Comparison of ENCODE assay signal across 14 mouse cellular contexts in the genomic region with DNA sequence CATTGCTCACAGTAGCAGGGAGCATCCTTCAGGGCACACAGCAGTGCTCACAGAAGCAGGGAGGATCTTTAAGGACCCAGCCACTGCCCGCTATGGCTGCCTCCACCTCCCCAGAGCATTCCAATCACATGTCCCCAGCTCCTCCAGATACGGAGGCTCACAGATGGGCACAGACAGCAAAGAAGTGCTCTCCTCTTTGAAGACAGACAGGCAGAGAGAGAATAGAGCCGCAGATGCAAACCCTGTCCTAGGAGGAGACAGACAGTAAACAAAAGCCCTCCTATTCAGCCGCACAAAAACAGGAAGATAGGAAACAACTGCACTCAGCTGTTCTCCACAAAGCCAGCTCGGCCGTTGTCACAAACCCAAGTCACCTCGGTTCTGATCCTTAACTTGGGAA. TPM values are rescaled to one million over a fixed set of nuclear protein-coding genes. Genes with fewer than 3 reads are reported as not detected.
DNase-seq lines count a peak whose midpoint lies in the region; ATAC-seq lines count a peak whose summit lies in the region.
"Had no signal": no experiment of that assay in that cellular context is flagged by ENCODE, and none has a peak within 500 bp of the region (broad histone marks: within the 10 kb centered on the region; RNA-seq: fewer than 3 reads in every experiment).

No protein-coding gene starts in this region.

- no peaks in the 10 kb centered on the region for H3K27me3 ChIP-seq in heart, embryonic 13.5 days (replicated peaks)
- no peaks in the 10 kb centered on the region for H3K27me3 ChIP-seq in hindbrain, embryonic 10.5 days (ENCODE audit: insufficient read depth, poor library complexity, severe bottlenecking)
- H3K27me3 ChIP-seq in midbrain, embryonic 13.5 days = no peaks in the 10 kb centered on the region
- H3K27me3 ChIP-seq: embryonic facial prominence, embryonic 12.5 days had no signal

- 0 out of 2 replicates have a peak, but pooled peaks cover 4% of the 10 kb centered on the region for H3K4me1 ChIP-seq in heart, embryonic 13.5 days
- H3K4me1 ChIP-seq in hindbrain, embryonic 10.5 days (replicated peaks) = peaks cover 39% of the 10 kb centered on the region
- peaks cover 35% of the 10 kb centered on the region for H3K4me1 ChIP-seq in midbrain, embryonic 13.5 days (replicated peaks)

- no peak overlapping the region for H3K4me3 ChIP-seq in heart, embryonic 13.5 days
- peak overlapping the region; percentile 24; the same call in 1 of the 2 replicates for H3K4me3 ChIP-seq in hindbrain, embryonic 10.5 days
- H3K4me3 ChIP-seq in midbrain, embryonic 13.5 days (replicated peaks) = no peak overlapping the region
- H3K4me3 ChIP-seq: embryonic facial prominence, embryonic 12.5 days had no signal

- H3K36me3 ChIP-seq in heart, embryonic 13.5 days = no peaks in the 10 kb centered on the region
- H3K36me3 ChIP-seq in hindbrain, embryonic 10.5 days = peaks cover 45% of the 10 kb centered on the region
- peaks cover 31% of the 10 kb centered on the region for H3K36me3 ChIP-seq in midbrain, embryonic 13.5 days
- H3K36me3 ChIP-seq: embryonic facial prominence, embryonic 12.5 days; G1E had no signal

- ATAC-seq in heart, embryonic 13.5 days (ENCODE audit: extremely low read depth, insufficient number of reproducible peaks, low FRiP score, low TSS enrichment) = no peak
- ATAC-seq in midbrain, embryonic 13.5 days = peak; percentile 34; the same call in 1 of the 2 replicates
- ATAC-seq: intestine, embryonic 16.5 days had no signal

- DNase-seq in heart, adult 18-20 months = no peak
- DNase-seq in brain, adult 2 months (ENCODE audit: low read depth, low spot score) = peak; percentile 65
- DNase-seq in hindbrain, embryonic 10.5 days (ENCODE audit: low spot score) = no peak
- DNase-seq in thymus, adult 18-20 months = no peak
- DNase-seq in cerebellum, adult 8-10 months = no peak
- DNase-seq in lung, postnatal 25 days (ENCODE audit: low spot score) = no peak
- DNase-seq: adrenal gland, adult 8-10 months; cerebellum, postnatal 36 days; kidney, postnatal 10 days had no signal

- H3K27ac ChIP-seq in heart, embryonic 13.5 days (replicated peaks) = no peak overlapping the region
- H3K27ac ChIP-seq in hindbrain, embryonic 10.5 days = peak overlapping the region; percentile 79
- peak overlapping the region; percentile 19 for H3K27ac ChIP-seq in midbrain, embryonic 13.5 days
- H3K27ac ChIP-seq: embryonic facial prominence, embryonic 12.5 days had no signal

- 45% methylated on average over 7 of the region's 7 CpGs for WGBS in heart, embryonic 13.5 days
- 27% methylated on average over 7 of the region's 7 CpGs for WGBS in hindbrain, embryonic 10.5 days
- 19% methylated on average over 7 of the region's 7 CpGs for WGBS in midbrain, embryonic 13.5 days

- H3K4me2 ChIP-seq in heart, embryonic 13.5 days = 0 out of 2 replicates have a peak overlapping the region, but pooled peaks have one; percentile 0
- H3K4me2 ChIP-seq in midbrain, embryonic 13.5 days (replicated peaks) = peak overlapping the region; percentile 33
- H3K4me2 ChIP-seq: embryonic facial prominence, embryonic 12.5 days had no signal

- H3K9me3 ChIP-seq in heart, embryonic 13.5 days = no peaks in the 10 kb centered on the region
- no peaks in the 10 kb centered on the region for H3K9me3 ChIP-seq in hindbrain, embryonic 10.5 days
- no peaks in the 10 kb centered on the region for H3K9me3 ChIP-seq in midbrain, embryonic 13.5 days
- H3K9me3 ChIP-seq: embryonic facial prominence, embryonic 12.5 days had no signal

- no peak overlapping the region for H3K9ac ChIP-seq in heart, embryonic 13.5 days
- H3K9ac ChIP-seq in midbrain, embryonic 13.5 days (replicated peaks) = peak overlapping the region; percentile 48
- H3K9ac ChIP-seq: embryonic facial prominence, embryonic 12.5 days had no signal

RNA-seq across cellular contexts. Expression of a gene that starts 35.3 kb away (rescaled TPM):
- polyA plus RNA-seq in heart, embryonic 13.5 days (2015; fragmentation: Nextera tagmentation; extraction: Ambion mirVana) = 7.3 and 7.6 TPM in 2 replicates
- total RNA-seq in heart, adult 18-20 months (2021) = 1 to 10 TPM in 1 of 2 experiments, under 1 TPM in 1; 0.46 to 1.1 TPM
- 123 and 134 TPM in 2 replicates for polyA plus RNA-seq in hindbrain, embryonic 10.5 days (2016; fragmentation: Nextera tagmentation; extraction: Ambion mirVana)
- 109 and 116 TPM in 2 replicates for polyA plus RNA-seq in midbrain, embryonic 13.5 days (2015; fragmentation: Nextera tagmentation; extraction: Ambion mirVana)
- polyA plus RNA-seq: G1E had no signal

Comparison
In these comparisons a context has a peak if more than half of its experiments do, and no peak if none do; other contexts are left out.
1. RNA of a gene that starts 35.3 kb away (polyA plus RNA-seq): 123 to 134 TPM in hindbrain, embryonic 10.5 days and 109 to 116 TPM in midbrain, embryonic 13.5 days; 7.3 to 7.6 TPM in heart, embryonic 13.5 days; every median in the first group is over 10 times any median in the second.